ENCODE assay signal across 11 mouse cellular contexts in genomic region chr8:95312836-95313235, GRCm38 (mm10). TPM values are rescaled to one million over a fixed set of nuclear protein-coding genes. Genes with fewer than 3 reads are reported as not detected.
DNase-seq lines count a peak whose midpoint lies in the region; ATAC-seq and TF ChIP-seq lines count a peak whose summit lies in the region.
"Had no signal": no experiment of that assay in that cellular context is flagged by ENCODE, and none has a peak within 500 bp of the region (broad histone marks: within the 10 kb centered on the region; RNA-seq: fewer than 3 reads in every experiment).

No protein-coding gene starts in this region.

- 0 out of 2 replicates have a peak, but pooled peaks cover 4% of the 10 kb centered on the region for H3K4me1 ChIP-seq in kidney, embryonic 16.5 days (ENCODE audit: insufficient read depth, low read length)
- peaks cover 22% of the 10 kb centered on the region for H3K4me1 ChIP-seq in E14TG2a.4 (replicated peaks; ENCODE audit: low read depth, low read length)
- no peaks in the 10 kb centered on the region for H3K4me1 ChIP-seq in liver, embryonic 14.5 days (replicated peaks; ENCODE audit: control insufficient read depth in 2 of 2, insufficient read depth in 2 of 2, low read length in 1 of 2)
- H3K4me1 ChIP-seq in forebrain, embryonic 15.5 days, result peaks cover 8% of the 10 kb centered on the region

- no peak for ATAC-seq in kidney, embryonic 16.5 days (ENCODE audit: low FRiP score, low TSS enrichment)
- ATAC-seq in liver, embryonic 14.5 days (ENCODE audit: insufficient read depth), result no peak
- no peak for ATAC-seq in forebrain, embryonic 15.5 days (replicated peaks)

- TF ChIP-seq EP300 in liver, embryonic 14.5 days (IDR thresholded peaks at IDR 0.05; ENCODE audit: low read depth), result no peak

- no peak overlapping the region for H3K4me3 ChIP-seq in kidney, embryonic 16.5 days (ENCODE audit: low read length)
- H3K4me3 ChIP-seq in E14TG2a.4 (replicated peaks; ENCODE audit: low read length), result peak overlapping the region; percentile 43; the same call in 1 of the 2 replicates
- no peak overlapping the region for H3K4me3 ChIP-seq in liver, embryonic 14.5 days (ENCODE audit: insufficient read depth in 1 of 2, low read depth in 2 of 2, low read length in 2 of 2)
- no peak overlapping the region for H3K4me3 ChIP-seq in forebrain, embryonic 15.5 days
- H3K4me3 ChIP-seq: liver, embryonic 13.5 days had no signal

- DNase-seq in kidney, postnatal 4 days, result peak; percentile 33 to 43
- peak; percentile 64 for DNase-seq in WW6 (ENCODE audit: low read depth, low spot score)
- no peak for DNase-seq in liver, embryonic 14.5 days (ENCODE audit: low read depth in 3 of 3, low spot score in 3 of 3)
- DNase-seq in embryo, embryonic 10.5 days (ENCODE audit: low spot score), result no peak
- DNase-seq: cerebellum, adult 9-10 months; liver, embryonic 13.5 days; right cerebral cortex, postnatal 25 days had no signal

- H3K36me3 ChIP-seq in kidney, embryonic 16.5 days (ENCODE audit: insufficient read depth, low read length), result no peaks in the 10 kb centered on the region
- H3K36me3 ChIP-seq in E14TG2a.4 (ENCODE audit: insufficient read depth, low read length), result no peaks in the 10 kb centered on the region
- no peaks in the 10 kb centered on the region for H3K36me3 ChIP-seq in liver, embryonic 14.5 days (replicated peaks; ENCODE audit: control insufficient read depth, insufficient read depth, low read depth)
- no peaks in the 10 kb centered on the region for H3K36me3 ChIP-seq in forebrain, embryonic 15.5 days
- H3K36me3 ChIP-seq: liver, embryonic 13.5 days had no signal

- H3K27ac ChIP-seq in kidney, embryonic 16.5 days (ENCODE audit: low read length), result no peak overlapping the region
- H3K27ac ChIP-seq in liver, embryonic 14.5 days, result no peak overlapping the region
- no peak overlapping the region for H3K27ac ChIP-seq in forebrain, embryonic 15.5 days (replicated peaks)
- H3K27ac ChIP-seq: liver, embryonic 13.5 days had no signal

- no peak overlapping the region for H3K4me2 ChIP-seq in kidney, embryonic 16.5 days (replicated peaks; ENCODE audit: low read depth, low read length)
- H3K4me2 ChIP-seq in liver, embryonic 14.5 days (ENCODE audit: low read depth), result no peak overlapping the region
- no peak overlapping the region for H3K4me2 ChIP-seq in forebrain, embryonic 15.5 days (replicated peaks)
- H3K4me2 ChIP-seq: liver, embryonic 13.5 days had no signal

- peak; percentile 52 for TF ChIP-seq CTCF in E14TG2a.4 (conservative IDR thresholded peaks at IDR 0.05; ENCODE audit: low read length)
- peak; percentile 70 for TF ChIP-seq CTCF in liver, embryonic 14.5 days (IDR thresholded peaks at IDR 0.05; ENCODE audit: low read depth)

- H3K27me3 ChIP-seq in kidney, embryonic 16.5 days (ENCODE audit: insufficient read depth, low read length), result no peaks in the 10 kb centered on the region
- peaks cover 16% of the 10 kb centered on the region for H3K27me3 ChIP-seq in E14TG2a.4 (ENCODE audit: insufficient read depth, low read length)
- no peaks in the 10 kb centered on the region for H3K27me3 ChIP-seq in liver, embryonic 14.5 days (ENCODE audit: control insufficient read depth, insufficient read depth, low read length)
- H3K27me3 ChIP-seq in forebrain, embryonic 15.5 days, result no peaks in the 10 kb centered on the region
- H3K27me3 ChIP-seq: liver, embryonic 13.5 days had no signal

- no peak overlapping the region for H3K9ac ChIP-seq in kidney, embryonic 16.5 days (replicated peaks; ENCODE audit: low read length)
- no peak overlapping the region for H3K9ac ChIP-seq in liver, embryonic 14.5 days (replicated peaks)
- H3K9ac ChIP-seq in forebrain, embryonic 15.5 days (replicated peaks), result no peak overlapping the region
- H3K9ac ChIP-seq: liver, embryonic 13.5 days had no signal

- no peaks in the 10 kb centered on the region for H3K9me3 ChIP-seq in kidney, embryonic 16.5 days (ENCODE audit: low read length)
- no peaks in the 10 kb centered on the region for H3K9me3 ChIP-seq in E14TG2a.4 (ENCODE audit: low read length)
- no peaks in the 10 kb centered on the region for H3K9me3 ChIP-seq in liver, embryonic 14.5 days (ENCODE audit: control insufficient read depth, low read length)
- no peaks in the 10 kb centered on the region for H3K9me3 ChIP-seq in forebrain, embryonic 15.5 days
- H3K9me3 ChIP-seq: liver, embryonic 13.5 days had no signal

- 70% methylated on average over 18 of the region's 18 CpGs for WGBS in kidney, embryonic 16.5 days
- WGBS in liver, embryonic 14.5 days (ENCODE audit: insufficient replicate concordance), result 55% methylated on average over 18 of the region's 18 CpGs
- 73% methylated on average over 18 of the region's 18 CpGs for WGBS in forebrain, embryonic 15.5 days

RNA-seq across cellular contexts. Expression of gene Tepp, which starts 2.5 kb away (rescaled TPM):
- polyA plus RNA-seq in kidney, embryonic 16.5 days (2015; fragmentation: Nextera tagmentation; extraction: Ambion mirVana), result 0.70 TPM in 1 of 2 replicates, not detected in the other
- polyA plus RNA-seq in liver, embryonic 14.5 days (2012; rRNA removed), result not detected in 2 replicates
- polyA plus RNA-seq in liver, embryonic 14.5 days (2014; fragmentation: Nextera tagmentation; extraction: Ambion mirVana), result not detected in 2 replicates
- 1.3 and 1.4 TPM in 2 replicates for polyA plus RNA-seq in forebrain, embryonic 15.5 days (2015; fragmentation: Nextera tagmentation; extraction: Ambion mirVana)
- polyA plus RNA-seq: heart, embryonic 14.5 days; liver, embryonic 13.5 days had no signal

RNA-seq across cellular contexts. Expression of gene Cngb1, which starts 6.5 kb away (rescaled TPM):
- polyA plus RNA-seq in kidney, embryonic 16.5 days (2015; fragmentation: Nextera tagmentation; extraction: Ambion mirVana), result 0.64 and 0.85 TPM in 2 replicates
- polyA plus RNA-seq in liver, embryonic 14.5 days (2012; rRNA removed), result 0.06 and 0.11 TPM in 2 replicates
- polyA plus RNA-seq in liver, embryonic 14.5 days (2014; fragmentation: Nextera tagmentation; extraction: Ambion mirVana), result not detected in 2 replicates
- polyA plus RNA-seq in forebrain, embryonic 15.5 days (2015; fragmentation: Nextera tagmentation; extraction: Ambion mirVana), result 0.18 and 0.31 TPM in 2 replicates
- polyA plus RNA-seq: liver, embryonic 13.5 days had no signal

RNA-seq across cellular contexts. Expression of gene Zfp319, which starts 18.9 kb away (rescaled TPM):
- 9.5 and 10.3 TPM in 2 replicates for polyA plus RNA-seq in kidney, embryonic 16.5 days (2015; fragmentation: Nextera tagmentation; extraction: Ambion mirVana)
- polyA plus RNA-seq in liver, embryonic 14.5 days (2012; rRNA removed), result 0.83 and 0.96 TPM in 2 replicates
- polyA plus RNA-seq in liver, embryonic 14.5 days (2014; fragmentation: Nextera tagmentation; extraction: Ambion mirVana), result 0.75 and 0.81 TPM in 2 replicates
- polyA plus RNA-seq in forebrain, embryonic 15.5 days (2015; fragmentation: Nextera tagmentation; extraction: Ambion mirVana), result 18.6 and 19.8 TPM in 2 replicates

RNA-seq across cellular contexts. Expression of gene Usb1, which starts 19.2 kb away (rescaled TPM):
- 59.0 and 61.7 TPM in 2 replicates for polyA plus RNA-seq in kidney, embryonic 16.5 days (2015; fragmentation: Nextera tagmentation; extraction: Ambion mirVana)
- 8.7 and 10.8 TPM in 2 replicates for polyA plus RNA-seq in liver, embryonic 14.5 days (2012; rRNA removed)
- 9.3 and 10.7 TPM in 2 replicates for polyA plus RNA-seq in liver, embryonic 14.5 days (2014; fragmentation: Nextera tagmentation; extraction: Ambion mirVana)
- 44.4 and 45.9 TPM in 2 replicates for polyA plus RNA-seq in forebrain, embryonic 15.5 days (2015; fragmentation: Nextera tagmentation; extraction: Ambion mirVana)

RNA-seq across cellular contexts. Expression of gene Mmp15, which starts 39.2 kb away (rescaled TPM):
- polyA plus RNA-seq in kidney, embryonic 16.5 days (2015; fragmentation: Nextera tagmentation; extraction: Ambion mirVana), result 8.9 and 9.4 TPM in 2 replicates
- 0.64 and 0.83 TPM in 2 replicates for polyA plus RNA-seq in liver, embryonic 14.5 days (2012; rRNA removed)
- 0.43 and 1.1 TPM in 2 replicates for polyA plus RNA-seq in liver, embryonic 14.5 days (2014; fragmentation: Nextera tagmentation; extraction: Ambion mirVana)
- polyA plus RNA-seq in forebrain, embryonic 15.5 days (2015; fragmentation: Nextera tagmentation; extraction: Ambion mirVana), result 13.8 and 15.0 TPM in 2 replicates

Comparison
In these comparisons a context has a peak if more than half of its experiments do, and no peak if none do; other contexts are left out.
1. DNase-seq: peak in kidney, postnatal 4 days (2 of 2) and WW6 (single experiment); none in liver, embryonic 14.5 days (0 of 3) and embryo, embryonic 10.5 days (single experiment).